Mouse (Mus musculus) adrenal gland, adult 2 months (tissue): ENCODE measurements around the gene Setd1b. TPM values are rescaled to one million over a fixed set of nuclear protein-coding genes. Genes with fewer than 3 reads are reported as not detected.
"Not testable (repeated sequence)": the region's sequence is repeated elsewhere in the genome, so short reads cannot be mapped to it uniquely, and the experiment has no call there.

Experiments used
- DNase-seq: peaks from one replicate; pipeline ENCODE4 v3.0.0; 2021
- polyA plus RNA-seq: library from polyadenylated mRNA; depleted of rRNA; stranded (reverse); fragments of >200 nt; gene quantifications from 2 replicates; pipeline ENCODE4 v1.2.3, GENCODE M21; 2012
- total RNA-seq, 2 experiments: library from RNA; stranded (reverse); gene quantifications; 2 replicates each; pipeline ENCODE4 v1.2.3; 2021

Setd1b gene
- total and polyA plus RNA-seq, 3 experiments: 20.5 to 24.0 (median 22.3) TPM

- DNase-seq: no peak
Measured at GRCm38 (mm10) chr5:123159866-123160265, 17.9 kb downstream of the Setd1b start.

- peak; percentile 85 for DNase-seq
Measured at GRCm38 (mm10) chr5:123160341-123160740, 18.3 kb downstream of the Setd1b start.

GRCm38 (mm10) chr5:123162942-123163341, 20.9 kb downstream of the Setd1b start:
- no peak for DNase-seq

- DNase-seq: no peak
Measured at GRCm38 (mm10) chr5:123166437-123166836, 24.4 kb downstream of the Setd1b start.

GRCm38 (mm10) chr5:123167591-123167990, 25.6 kb downstream of the Setd1b start:
- no peak for DNase-seq

GRCm38 (mm10) chr5:123169284-123169683, 27.3 kb downstream of the Setd1b start, which contains the start of gene Psmd9:
Gene Psmd9, plus strand, starts transcription at chr5:123169413.
- DNase-seq: no peak

GRCm38 (mm10) chr5:123170365-123170764, 28.4 kb downstream of the Setd1b start:
- DNase-seq: no peak

GRCm38 (mm10) chr5:123171646-123172350, 29.8 kb downstream of the Setd1b start:
- peak; percentile 89 for DNase-seq

- no peak for DNase-seq
Measured at GRCm38 (mm10) chr5:123178792-123179191, 36.8 kb downstream of the Setd1b start.

- no peak for DNase-seq
Measured at GRCm38 (mm10) chr5:123180390-123180789, 38.4 kb downstream of the Setd1b start.

GRCm38 (mm10) chr5:123181536-123181935, 39.5 kb downstream of the Setd1b start:
- DNase-seq: peak; percentile 69

GRCm38 (mm10) chr5:123182651-123183050, 40.7 kb downstream of the Setd1b start, which contains the start of gene Hpd:
Gene Hpd, minus strand, starts transcription at chr5:123182727.
- DNase-seq: peak; percentile 36

- no peak for DNase-seq
Measured at GRCm38 (mm10) chr5:123185966-123186365, 44.0 kb downstream of the Setd1b start.

- DNase-seq: no peak
Measured at GRCm38 (mm10) chr5:123187306-123187705, 45.3 kb downstream of the Setd1b start.

- no peak for DNase-seq
Measured at GRCm38 (mm10) chr5:123190912-123191311, 48.9 kb downstream of the Setd1b start.

- DNase-seq: no peak
Measured at GRCm38 (mm10) chr5:123191427-123191826, 49.4 kb downstream of the Setd1b start.

- DNase-seq: no peak
Measured at GRCm38 (mm10) chr5:123192606-123193150, 50.7 kb downstream of the Setd1b start.

GRCm38 (mm10) chr5:123193436-123193835, 51.4 kb downstream of the Setd1b start:
- no peak for DNase-seq

GRCm38 (mm10) chr5:123194856-123195255, 52.9 kb downstream of the Setd1b start:
- no peak for DNase-seq

- DNase-seq: no peak
Measured at GRCm38 (mm10) chr5:123195500-123196000, 53.6 kb downstream of the Setd1b start.

- no peak for DNase-seq
Measured at GRCm38 (mm10) chr5:123196746-123197145, 54.8 kb downstream of the Setd1b start.

- no peak for DNase-seq
Measured at GRCm38 (mm10) chr5:123198523-123198922, 56.5 kb downstream of the Setd1b start.

GRCm38 (mm10) chr5:123200816-123201522, 59.0 kb downstream of the Setd1b start:
- not testable (repeated sequence) for DNase-seq
